Mouse (Mus musculus) layer of hippocampus, adult 9-10 months (tissue): ENCODE data around the gene Ccdc22.
A peak's percentile ranks its signal among the peaks of the same experiment; 100 is the strongest.

ENCODE experiments used
- DNase-seq: peaks from one replicate; pipeline ENCODE4 v3.0.0; 2022; ENCODE audit warnings: low spot score

Ccdc22 gene

DNA sequence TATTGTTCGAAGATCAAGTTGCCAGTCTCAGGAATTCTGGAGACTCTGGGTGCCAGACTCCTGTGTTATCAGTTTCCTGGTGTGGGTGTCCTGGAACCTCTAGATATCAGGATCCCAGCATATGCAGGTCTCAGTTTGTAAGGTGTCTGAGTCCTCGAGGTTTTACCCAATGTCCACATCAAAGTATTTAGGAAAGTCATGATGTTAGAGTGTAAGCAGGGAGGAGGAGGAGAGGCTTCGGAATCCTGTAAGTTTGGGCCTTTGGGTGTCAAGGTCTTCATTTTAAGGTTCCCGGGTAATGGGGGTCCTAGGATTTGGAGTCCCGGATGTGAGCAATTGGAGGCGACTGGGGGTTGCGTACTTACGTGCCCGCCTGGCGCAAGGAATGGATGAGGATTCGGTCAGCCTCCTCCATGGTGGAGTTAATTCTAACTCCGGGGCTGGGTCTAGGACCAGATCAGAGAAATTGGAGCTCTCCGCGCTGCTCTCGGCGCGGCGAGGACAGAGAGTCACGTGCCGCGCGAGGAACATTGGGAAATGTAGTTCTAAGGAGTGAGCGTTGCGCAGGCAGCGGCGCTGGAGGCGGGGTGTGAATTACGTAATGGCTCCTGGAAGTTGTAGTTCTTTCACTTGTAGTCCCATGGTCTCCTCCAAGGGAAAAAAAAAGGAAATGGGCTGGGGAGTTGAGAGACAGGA lies at the start of gene Ccdc22:
Ccdc22 (minus strand) TSS at position 639 of the 696 bp plus-strand sequence.
- peak; percentile 51 for DNase-seq

DNA sequence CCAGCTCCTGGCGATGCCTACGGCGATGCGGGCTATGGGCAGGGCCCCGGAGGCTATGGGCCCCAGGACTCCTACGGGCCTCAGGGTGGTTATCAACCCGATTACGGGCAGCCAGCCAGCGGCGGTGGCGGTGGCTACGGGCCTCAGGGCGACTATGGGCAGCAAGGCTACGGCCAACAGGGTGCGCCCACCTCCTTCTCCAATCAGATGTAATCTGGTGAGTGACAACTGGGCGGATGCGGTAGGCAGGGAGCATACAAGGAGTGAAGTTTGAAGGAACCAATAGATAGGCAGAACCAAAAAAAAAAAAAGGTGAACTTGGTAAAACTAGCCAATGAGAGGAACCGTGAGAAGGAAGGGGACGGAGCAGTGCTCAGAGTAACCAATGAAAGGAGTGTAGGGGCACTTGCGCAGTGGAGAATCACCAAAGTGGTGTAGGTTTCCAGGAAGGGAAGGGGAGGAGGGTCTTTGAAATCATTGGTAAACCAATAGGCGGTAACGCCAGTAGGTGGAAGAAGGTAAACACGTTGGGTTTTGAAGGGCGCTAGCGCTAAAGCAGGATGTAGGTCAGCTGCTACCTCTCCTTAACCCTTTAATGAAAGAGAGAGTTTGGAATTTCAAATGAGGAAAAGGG lies 43.5 kb upstream of the Ccdc22 start:
- peak; percentile 37 for DNase-seq

DNA sequence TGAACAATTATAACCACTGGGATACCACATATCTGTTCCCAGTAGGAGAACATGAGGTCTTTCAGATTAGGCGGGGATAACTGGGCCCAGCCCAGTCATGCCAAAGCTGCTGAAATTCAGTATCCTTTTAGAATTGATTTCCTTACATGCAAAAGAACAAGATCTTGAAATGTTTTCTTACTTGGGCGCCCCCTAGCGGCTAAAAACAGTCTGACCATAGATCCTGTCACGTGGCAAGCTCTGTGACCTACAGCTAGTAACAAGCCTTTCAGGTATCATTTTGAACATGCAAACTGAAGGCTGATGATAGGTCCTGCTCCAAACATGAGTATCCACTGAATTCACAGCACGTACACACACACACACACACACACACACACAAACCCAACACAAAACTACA lies 40.0 kb upstream of the Ccdc22 start:
- peak; percentile 69 for DNase-seq

DNA sequence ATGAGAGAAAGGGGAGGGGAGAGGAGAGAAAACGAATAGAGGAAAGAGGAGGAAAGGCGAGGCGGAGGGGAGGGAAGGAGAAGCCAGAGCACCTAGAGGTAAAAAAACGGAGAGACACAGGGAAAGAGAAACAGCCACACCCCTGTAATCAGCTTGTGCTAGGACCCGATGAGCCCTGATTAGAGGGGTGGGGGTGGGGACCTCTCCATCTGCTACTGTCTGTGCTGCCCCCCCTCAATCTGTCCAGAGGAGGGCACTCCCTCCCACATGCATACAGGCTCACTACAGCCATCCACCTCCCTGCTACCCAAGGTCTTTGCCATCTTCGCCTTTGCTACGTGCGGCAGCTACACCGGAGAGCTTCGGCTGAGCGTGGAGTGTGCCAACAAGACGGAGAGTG lies 35.5 kb upstream of the Ccdc22 start:
- no peak for DNase-seq

DNA sequence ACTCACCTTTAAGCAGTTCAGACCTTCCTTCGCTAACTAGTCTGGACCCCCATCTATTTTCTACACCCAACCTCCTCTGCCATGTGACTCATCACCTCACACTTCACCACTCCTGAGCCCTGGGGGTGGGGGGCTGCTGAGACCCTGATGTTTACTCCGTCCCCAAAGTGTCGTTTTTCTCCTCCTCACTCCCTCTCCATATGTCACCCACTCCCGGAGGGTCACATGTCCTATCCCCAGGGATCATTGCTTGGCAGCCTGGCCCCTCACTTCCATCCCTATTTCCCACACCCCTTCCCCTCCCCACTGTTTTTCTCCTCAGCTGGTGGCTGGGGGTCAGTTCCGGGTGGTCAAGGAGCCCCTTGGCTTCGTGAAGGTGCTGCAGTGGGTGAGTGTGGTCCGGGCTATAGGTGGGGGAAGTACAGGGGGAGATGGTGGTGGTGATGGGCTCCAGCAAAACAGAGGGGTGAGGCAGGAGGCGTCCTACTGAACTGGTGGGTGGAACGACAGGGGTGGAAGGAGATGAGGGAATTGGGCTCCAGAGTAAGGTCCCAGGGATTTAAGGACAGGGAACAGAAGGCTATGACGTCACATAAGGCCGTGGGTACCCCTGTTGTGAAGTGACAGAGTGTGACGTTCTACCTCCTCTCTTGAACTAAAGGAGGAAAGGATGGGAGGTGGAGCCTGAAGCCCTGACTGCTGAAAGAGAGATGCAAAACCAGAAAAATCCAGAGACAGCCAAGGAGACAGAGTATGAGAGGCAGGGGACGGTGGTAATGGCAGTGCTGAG lies 34.4 kb upstream of the Ccdc22 start:
- no peak for DNase-seq

DNA sequence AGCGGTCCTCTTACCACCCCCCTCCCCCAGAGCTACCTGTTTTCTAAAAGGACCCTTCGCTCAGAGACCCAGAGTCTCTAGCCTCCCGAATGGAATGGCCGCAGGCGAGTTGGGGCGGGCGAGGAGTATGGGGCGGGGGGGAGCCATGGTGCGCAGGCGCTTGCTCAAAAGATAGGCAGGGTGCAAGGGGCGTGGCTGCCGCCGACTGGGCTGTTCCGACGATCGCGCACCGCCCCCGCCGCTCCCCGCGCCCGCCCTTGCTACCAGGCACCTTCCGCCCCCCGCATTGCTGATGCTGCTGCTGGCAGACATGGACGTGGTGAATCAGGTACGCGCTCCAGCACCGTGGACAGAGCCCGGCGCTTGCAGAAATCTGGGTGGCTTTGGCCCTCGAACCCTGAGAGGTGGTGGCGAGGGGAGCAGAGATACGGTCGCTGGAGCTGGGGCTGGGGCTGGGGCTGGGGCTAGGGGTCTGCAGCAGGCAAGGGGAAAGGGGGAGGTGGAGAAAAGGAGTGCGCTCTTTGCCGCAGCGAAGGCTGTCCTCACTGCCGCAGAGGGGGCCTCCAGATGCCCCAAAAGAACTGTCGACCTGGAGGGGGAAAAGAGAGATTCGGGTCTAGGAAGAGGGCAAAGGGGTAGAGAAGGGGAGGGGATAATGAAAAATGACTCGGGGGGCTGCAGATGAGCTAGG lies 33.2 kb upstream of the Ccdc22 start, which contains the start of gene Syp:
Syp (plus strand) TSS at position 71 of the 691 bp plus-strand sequence.
- DNase-seq, result peak; percentile 51

DNA sequence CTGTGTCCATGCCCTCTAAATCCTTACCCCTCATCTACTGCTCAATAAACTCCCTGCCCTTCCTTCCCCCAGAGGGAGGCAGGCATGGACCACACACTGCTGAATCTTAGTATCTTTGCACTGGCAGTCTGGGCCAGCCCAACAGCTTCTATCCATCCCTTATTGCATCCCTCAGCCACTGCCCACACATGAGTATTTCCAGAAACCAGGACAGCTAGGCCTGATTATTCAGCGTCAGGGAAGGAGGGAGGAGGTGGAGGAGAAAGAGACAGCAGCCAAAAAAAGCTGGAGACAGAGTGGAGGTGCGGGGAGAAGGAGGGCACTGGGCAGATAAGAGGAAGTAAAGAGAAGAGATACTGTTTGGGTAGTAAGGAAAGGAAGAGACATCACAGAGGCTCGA lies 29.8 kb upstream of the Ccdc22 start:
- DNase-seq, result no peak

DNA sequence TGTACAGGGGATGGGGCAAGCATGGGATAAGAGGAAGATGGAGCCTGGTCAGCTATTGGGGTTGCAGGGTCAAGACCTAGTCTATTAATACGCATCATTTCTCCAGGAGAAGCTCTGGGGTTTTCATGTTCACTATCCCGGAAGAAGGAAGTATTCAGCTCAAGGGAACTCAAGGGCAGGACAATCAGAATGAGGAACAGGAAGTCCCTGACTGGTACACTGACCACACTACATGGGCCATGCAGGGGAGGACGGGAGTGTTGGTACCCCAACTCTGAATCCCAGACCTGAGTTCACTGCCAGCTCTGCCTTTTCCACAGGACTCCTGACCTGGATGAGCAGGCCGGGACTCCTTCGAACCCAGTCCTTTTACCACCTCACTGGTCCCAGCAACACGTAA lies 27.2 kb upstream of the Ccdc22 start:
- no peak for DNase-seq

DNA sequence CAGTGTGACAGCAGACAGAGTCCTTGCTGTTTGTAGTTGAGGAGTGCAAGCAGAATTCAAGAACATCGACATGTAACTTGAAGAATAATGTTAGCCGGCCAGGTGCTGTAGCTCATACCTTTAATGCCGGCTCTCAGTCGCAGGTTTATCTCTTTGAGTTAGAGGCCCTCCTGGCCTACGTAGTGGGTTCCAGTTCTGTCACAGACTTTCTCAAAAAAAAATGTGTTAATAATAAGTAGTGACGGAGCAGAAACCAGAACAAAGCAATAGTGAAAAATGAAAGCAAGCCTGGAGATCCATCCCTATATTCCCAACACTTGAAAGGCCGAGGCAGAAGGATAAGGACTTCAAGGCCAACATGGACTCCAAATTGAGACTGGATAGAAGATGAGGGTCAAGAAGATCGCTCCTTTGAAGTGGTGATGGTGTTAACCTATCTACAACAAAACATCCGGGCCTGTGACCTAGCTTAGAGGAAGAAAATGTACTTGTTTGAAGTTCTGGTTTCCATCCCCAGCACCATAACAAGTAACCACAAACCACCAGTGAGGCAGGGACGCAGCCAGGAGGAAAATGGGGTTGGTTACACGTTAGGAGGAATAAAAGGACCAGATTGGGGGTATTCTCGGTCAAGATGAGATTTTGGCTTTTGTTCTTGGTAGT lies 12.7 kb upstream of the Ccdc22 start:
- DNase-seq, result no peak

DNA sequence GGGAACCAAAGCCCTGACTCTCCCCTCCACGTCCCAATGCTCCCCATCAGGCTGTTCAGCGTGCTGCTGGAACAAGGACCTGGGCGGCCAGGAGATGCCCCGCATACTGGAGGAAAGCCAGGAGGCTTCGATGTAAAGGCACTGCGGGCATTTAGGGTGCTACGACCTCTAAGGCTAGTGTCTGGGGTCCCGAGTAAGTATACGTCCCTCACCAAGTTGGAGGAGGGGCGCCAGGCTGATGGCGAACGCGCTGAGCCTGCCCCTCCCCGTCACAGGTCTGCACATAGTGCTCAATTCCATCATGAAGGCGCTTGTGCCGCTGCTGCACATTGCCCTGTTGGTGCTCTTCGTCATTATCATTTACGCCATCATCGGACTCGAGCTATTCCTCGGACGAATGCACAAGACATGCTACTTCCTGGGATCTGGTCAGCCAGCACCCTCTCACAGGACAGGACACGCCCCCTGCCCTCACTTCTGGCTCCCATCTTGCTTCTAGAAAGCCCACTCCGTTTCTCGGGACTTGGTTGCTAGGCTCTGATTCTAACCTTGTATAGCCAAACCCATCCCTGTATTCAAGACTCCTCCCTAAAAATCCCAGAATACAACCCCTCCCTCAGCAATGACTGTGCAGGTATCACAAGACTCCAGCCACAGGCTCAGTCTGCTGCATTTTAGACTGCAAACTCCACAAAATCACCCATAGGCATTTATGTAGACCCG lies 5.4 kb upstream of the Ccdc22 start:
- DNase-seq, result no peak

DNA sequence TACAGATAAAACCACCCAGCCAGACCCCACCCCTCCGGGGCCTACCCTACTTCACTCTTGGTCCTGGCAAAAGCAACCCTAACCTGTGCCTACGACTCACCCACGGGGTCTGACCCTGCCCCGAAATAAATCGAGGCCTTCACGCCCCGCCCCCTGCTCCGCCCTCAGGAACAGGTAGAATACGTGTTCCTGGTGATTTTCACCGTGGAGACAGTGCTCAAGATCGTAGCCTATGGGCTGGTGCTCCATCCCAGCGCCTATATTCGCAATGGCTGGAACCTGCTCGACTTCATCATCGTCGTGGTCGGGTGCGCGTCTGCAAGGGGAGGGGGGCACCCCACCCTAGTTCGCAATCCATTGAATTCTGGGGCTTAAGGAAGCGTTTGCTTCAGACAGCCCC lies 4.7 kb upstream of the Ccdc22 start:
- DNase-seq, result no peak

DNA sequence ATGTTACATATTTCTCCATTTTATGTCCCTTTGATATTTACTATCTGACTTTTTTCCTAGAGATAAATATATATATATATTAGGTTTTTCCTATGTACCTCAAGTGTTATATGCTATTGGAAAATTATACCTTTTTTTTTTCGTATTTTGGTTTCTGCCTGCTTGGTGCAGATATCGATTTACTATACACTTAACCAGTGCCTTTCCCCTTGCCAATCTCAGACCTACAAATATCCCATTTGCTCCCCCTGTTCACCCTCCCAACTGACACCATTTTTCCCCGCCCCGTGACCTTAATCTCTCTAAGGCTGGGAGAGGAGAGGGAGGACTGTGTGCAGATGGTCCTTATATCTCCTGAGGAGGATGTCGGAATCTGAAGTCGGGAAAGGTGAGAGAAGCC lies 1.5 kb upstream of the Ccdc22 start, which contains the start of gene Cacna1f:
Cacna1f (plus strand) TSS at position 301 of the 400 bp plus-strand sequence.
- no peak for DNase-seq

DNA sequence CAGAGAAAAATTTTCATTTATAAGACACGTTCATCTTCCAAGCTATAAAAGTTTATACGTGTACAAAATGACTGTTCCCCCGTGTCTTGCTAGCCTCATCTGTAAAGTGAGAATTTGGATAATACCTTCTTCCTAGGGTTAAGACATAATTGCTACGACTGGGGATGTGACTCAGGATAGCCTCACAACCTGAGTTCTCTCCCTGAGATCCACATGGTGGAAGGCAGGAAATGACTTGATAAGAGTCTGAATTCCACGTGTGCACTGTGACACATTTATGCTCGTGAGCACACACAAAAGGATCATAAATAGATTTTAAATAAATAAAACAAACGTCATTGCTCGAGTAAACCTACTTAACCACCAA lies 241 bp upstream of the Ccdc22 start:
- DNase-seq, result no peak

DNA sequence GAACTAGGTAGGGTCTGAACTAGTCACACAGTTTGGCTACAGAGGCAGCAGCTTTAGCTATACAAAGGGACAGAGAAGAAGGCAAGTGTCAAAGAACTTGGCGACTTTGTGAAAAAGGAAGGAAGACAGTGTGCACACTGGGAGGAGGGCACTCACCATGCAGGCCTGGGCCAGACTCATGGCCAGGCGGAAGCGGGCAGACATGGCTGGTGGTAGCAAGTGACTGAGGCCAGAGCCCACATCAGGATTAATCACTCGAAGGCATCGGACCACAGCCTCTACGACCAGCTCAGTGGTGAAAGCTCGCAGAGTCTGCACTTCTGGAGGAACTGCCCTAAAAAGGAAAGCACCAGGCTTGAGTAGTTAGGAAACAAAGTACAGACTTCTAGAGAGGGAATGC lies 1.3 kb downstream of the Ccdc22 start:
- DNase-seq, result no peak

DNA sequence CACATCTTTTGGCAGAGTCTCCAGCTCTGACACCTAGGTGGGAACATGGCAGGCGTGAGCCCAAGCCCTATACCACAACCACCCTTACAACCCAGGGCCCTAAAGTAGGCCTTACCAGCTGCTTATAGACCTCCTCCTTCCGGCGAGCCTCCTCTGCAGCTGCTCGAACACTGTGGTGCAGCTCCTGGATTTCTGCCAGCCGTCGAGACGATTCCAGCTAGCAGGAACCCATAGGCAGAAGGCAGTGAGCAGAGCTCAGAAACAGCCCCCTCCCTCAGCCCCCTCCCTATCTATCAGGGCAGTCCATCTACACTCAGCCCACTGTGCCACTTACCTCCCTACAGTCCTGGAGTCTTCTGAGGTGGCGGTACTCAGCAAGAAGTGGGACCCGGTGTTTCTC lies 9.9 kb downstream of the Ccdc22 start:
- no peak for DNase-seq

DNA sequence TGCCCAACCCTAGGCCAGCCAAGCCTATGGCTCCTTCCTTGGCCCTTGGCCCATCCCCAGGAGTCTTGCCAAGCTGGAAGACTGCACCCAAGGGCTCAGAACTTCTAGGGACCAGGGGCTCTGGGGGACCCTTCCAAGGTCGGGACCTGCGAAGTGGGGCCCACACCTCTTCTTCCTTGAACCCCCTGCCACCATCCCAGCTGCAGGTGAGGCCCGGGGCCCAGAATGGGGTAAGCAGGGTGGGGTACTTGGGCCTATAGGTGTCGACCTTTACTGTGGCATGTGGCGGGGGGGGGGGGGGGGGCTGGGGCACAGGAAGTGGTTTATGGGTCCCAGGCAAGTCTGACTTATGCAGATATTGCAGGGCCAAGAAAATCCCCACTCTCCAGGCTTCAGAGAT lies 19.0 kb downstream of the Ccdc22 start:
- DNase-seq, result no peak

DNA sequence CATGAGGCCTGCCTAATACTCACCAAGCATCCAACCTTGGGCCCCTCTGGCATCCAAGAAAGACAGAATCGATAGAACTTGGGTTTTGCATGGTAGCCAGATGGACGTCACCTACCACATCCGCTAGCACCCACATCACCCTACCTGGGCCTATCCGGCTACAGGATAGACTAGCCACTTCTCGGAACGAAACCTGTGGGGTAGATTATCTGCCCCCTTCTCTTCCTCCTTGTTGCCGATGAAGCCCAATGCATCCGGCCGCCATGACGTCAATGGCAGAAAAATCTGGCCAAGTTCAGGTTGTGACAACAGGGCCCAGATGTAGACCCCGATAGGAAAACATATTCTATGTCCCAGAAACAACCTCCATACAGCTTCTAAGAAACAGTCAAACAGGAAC lies 21.4 kb downstream of the Ccdc22 start:
- no peak for DNase-seq

DNA sequence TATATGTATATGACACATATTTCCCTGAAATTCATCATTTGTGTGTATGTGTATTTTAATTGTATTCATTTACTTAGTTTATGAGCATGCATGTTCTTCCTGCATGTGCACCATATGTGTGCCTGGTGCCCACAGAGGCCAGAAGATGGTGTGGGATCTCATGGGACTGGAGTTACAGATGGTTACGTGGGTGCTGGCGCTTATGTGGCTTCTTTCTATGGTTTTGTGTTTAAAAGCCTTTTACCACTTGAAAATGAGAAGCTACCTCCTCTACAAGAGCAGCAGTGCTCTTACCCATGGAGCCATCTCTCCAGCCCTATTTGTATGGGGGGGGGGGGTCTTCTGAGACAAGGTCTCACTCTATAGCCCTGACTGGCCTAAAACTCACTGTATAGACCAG lies 24.2 kb downstream of the Ccdc22 start:
- DNase-seq, result no peak

DNA sequence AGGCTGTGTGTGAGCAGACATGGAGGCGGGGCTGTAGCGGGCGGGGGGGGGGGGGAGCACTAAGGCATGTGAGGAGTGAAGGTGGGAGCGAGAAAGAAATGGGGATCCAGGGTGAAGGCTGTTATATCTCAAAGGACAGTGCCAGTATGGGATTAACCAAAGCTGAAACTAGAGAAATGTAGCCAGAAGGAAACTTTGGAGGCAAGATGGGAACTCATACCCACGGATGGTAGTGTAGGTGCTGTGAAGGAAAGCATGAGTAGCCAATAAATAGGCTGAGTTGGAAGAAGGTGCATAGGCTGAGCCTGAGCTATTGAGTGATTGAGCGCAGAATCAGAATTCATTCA lies 30.5 kb downstream of the Ccdc22 start:
- DNase-seq, result no peak

DNA sequence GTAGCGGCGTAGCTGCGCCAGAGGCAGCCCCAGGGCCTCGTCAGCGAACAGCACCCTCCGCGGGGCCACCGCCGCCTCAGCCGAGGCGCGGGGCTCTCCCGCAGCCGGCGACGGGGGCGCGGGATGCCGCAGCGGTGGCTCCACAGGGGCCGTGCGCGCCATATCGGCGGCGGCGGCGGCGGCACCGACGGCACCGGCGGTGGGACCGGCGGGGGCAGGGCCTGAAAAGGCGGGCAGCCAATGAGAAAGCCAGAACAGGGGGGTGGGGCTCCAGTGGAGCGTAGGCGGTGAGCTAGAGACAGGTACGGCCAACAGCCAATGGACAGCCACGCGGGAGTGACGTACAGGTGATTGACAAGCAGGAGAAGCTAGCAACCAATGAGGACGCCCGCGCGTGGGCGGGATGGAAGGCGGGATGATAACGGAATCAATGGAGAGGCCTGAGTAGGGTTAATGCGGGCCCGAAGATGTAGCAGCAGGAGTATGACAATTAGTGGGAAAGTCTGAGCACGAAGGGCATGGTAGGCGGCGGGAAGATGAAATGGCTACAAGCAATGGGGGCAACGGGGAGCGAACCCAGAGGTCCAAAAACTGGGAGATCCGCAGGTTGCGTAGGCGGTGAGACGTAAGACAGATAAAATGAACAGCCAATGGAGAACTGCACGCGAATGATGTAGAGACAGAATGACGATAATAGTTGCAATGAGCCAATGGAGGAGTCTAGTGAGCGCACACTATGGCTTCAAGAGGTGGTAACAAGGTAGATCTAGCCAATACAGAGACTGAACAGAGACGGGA lies 31.0 kb downstream of the Ccdc22 start, which contains the start of gene Ppp1r3f:
Ppp1r3f (minus strand) TSS at position 197 of the 798 bp plus-strand sequence.
- peak; percentile 96 for DNase-seq
